Mouse (Mus musculus) intestine, postnatal 0 days (tissue): ENCODE measurements at regions not wholly inside any gene's neighbourhood (a gene's known extent, or its start where the extent isn't known, plus 50 kb on each side); places are given as distances from the start of the nearest gene placed in this dataset.
A peak's percentile ranks its signal among the peaks of the same experiment; 100 is the strongest.

Experiments
- ATAC-seq: fragments of 200-750 bp; cut with Nextera tagmentation; 2 replicates; pipeline ENCODE4 v1.8.0; 2017; ENCODE audit warnings: mild to moderate bottlenecking, moderate TSS enrichment, moderate library complexity
- H3K27ac ChIP-seq: fragments of 300-500 bp; sonication (generic); 2 replicates; pipeline ENCODE4 v1.5.1; 2014; ENCODE audit warnings: mild to moderate bottlenecking, low read depth, low read length, moderate library complexity
- H3K27me3 ChIP-seq: fragments of 300-500 bp; sonication (generic); replicated peaks from 2 replicates; pipeline ENCODE4 v1.6.1; 2014; ENCODE audit warnings: low read length, mixed read lengths; ENCODE audit not compliant: control insufficient read depth, insufficient read depth
- H3K36me3 ChIP-seq: fragments of 300-500 bp; sonication (generic); 2 replicates; pipeline ENCODE4 v1.6.1; 2014; ENCODE audit warnings: mild to moderate bottlenecking, moderate library complexity; ENCODE audit not compliant: control insufficient read depth, insufficient read depth
- H3K4me1 ChIP-seq: fragments of 300-500 bp; sonication (generic); replicated peaks from 2 replicates; pipeline ENCODE4 v1.6.1; 2014; ENCODE audit warnings: antibody characterized with exemption, low read length, mixed read lengths; ENCODE audit not compliant: control insufficient read depth, insufficient read depth
- H3K4me2 ChIP-seq: fragments of 300-500 bp; sonication (generic); replicated peaks from 2 replicates; pipeline ENCODE4 v1.6.1; 2014; ENCODE audit warnings: low read depth, mild to moderate bottlenecking, moderate library complexity
- H3K4me3 ChIP-seq: fragments of 300-500 bp; sonication (generic); 2 replicates; pipeline ENCODE4 v1.5.1; 2014; ENCODE audit warnings: low read depth, low read length
- H3K9ac ChIP-seq: fragments of 300-500 bp; sonication (generic); 2 replicates; pipeline ENCODE4 v1.6.1; 2014; ENCODE audit warnings: mild to moderate bottlenecking, low read depth, low read length
- H3K9me3 ChIP-seq: fragments of 300-500 bp; sonication (generic); 2 replicates; pipeline ENCODE4 v1.6.1; 2016; ENCODE audit warnings: mixed run types; ENCODE audit not compliant: control insufficient read depth
- CTCF ChIP-seq: sonication (generic); IDR thresholded peaks from 2 replicates; pipeline ENCODE4 v1.5.1; 2016; ENCODE audit warnings: low read depth, mild to moderate bottlenecking, control low read depth, antibody characterized with exemption, moderate library complexity
- WGBS: fragments of 180-500 bp; shearing (Covaris S2); extraction: QIAGEN DNeasy Blood & Tissue Kit; methylation state at CpG from one replicate; pipeline ENCODE4 v1.1.7; 2014; 5-methylcytosine and 5-hydroxymethylcytosine counted together

DNA sequence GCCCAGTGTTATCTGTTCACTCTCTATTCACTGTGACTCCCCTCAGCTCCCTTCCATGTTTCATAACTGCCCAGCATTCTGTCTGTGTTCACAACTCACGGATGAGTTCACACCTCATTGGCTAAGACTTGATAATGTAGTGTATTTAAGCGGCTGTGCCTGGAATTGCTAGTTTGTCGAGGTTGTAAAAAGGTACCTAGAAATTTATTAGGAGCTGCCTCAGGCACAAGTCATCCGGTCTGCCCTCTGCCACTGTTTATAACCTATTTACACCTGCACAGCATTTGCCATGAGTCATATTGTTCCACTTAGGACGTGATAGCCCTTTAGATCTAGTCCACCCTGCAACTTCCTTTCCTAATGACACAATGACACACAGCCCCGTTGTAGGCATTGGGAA is 50.0 kb upstream of the Pgrmc2 start:
- H3K4me2 ChIP-seq, result no peak overlapping the region
- H3K4me1 ChIP-seq, result no peaks in the 10 kb centered on the region
- WGBS, result 26% methylated on average over 6 of the region's 6 CpGs
- no peak overlapping the region for H3K9ac ChIP-seq
- no peaks in the 10 kb centered on the region for H3K9me3 ChIP-seq
- no peak overlapping the region for H3K27ac ChIP-seq
- no peaks in the 10 kb centered on the region for H3K27me3 ChIP-seq
- H3K4me3 ChIP-seq, result no peak overlapping the region
- no peak for TF ChIP-seq CTCF
- ATAC-seq, result peak; percentile 96
- H3K36me3 ChIP-seq, result no peaks in the 10 kb centered on the region
